Mouse (Mus musculus): ENCODE measurements around the gene Slc37a1.

DNA sequence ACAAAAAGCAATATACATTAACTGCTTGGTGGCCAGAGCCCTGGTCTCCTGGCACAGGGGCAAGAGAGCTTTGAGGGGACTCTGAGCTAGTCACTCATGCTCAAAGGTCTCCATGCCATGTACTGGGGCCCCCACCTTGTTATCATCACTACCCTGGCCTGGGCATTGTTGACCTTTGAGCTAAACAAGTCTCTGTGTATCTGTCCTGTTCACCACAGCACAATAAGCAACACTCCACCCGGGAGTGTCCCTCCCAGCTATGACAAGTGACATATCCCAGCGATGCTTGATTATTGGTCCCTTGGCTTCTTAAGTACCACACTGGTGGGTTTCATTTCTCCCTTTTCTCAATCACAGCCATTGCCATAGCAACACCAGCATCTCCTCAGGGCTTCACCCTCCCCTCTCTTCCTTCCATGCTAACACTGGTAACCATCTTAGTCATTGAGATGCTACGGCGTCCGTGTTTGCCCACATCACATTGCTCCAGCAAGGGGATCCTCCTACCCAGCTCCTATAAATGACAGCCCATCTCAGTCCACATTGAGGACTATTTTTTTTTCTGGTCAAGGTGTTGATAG is 79.1 kb downstream of the Slc37a1 start:
- TF ChIP-seq CTCF (conservative IDR thresholded peaks at IDR 0.05; ENCODE audit: low read length) (no peak), POU5F1 (IDR thresholded peaks at IDR 0.05; ENCODE audit: borderline replicate concordance, low read length) (no peak)
